Mouse (Mus musculus): ENCODE results near the gene Cabp1.
"Not testable (repeated sequence)": the region's sequence is repeated elsewhere in the genome, so short reads cannot be mapped to it uniquely, and the experiment has no call there.

Gene Cabp1

DNA sequence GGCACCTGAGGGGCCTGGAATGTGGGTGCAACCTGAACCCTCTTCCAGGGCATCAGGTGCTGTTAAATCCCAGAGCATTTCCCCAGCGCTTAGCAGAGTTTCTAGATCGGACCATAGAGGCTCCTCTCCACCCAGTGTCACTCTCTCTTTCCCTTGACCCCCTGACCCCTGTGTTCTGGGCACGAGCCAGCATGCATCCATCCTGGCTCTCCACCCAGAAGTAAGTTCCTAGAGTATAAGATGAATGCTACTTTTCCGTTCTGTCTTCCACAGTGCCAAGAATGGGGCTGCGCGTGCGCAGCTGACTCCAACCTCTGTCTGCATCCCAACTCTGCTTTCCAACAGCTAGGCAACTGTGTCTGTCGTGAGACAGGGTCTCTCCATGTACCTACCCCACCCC is 24.0 kb downstream of the Cabp1 start:
- peak; percentile 76 for DNase-seq

DNA sequence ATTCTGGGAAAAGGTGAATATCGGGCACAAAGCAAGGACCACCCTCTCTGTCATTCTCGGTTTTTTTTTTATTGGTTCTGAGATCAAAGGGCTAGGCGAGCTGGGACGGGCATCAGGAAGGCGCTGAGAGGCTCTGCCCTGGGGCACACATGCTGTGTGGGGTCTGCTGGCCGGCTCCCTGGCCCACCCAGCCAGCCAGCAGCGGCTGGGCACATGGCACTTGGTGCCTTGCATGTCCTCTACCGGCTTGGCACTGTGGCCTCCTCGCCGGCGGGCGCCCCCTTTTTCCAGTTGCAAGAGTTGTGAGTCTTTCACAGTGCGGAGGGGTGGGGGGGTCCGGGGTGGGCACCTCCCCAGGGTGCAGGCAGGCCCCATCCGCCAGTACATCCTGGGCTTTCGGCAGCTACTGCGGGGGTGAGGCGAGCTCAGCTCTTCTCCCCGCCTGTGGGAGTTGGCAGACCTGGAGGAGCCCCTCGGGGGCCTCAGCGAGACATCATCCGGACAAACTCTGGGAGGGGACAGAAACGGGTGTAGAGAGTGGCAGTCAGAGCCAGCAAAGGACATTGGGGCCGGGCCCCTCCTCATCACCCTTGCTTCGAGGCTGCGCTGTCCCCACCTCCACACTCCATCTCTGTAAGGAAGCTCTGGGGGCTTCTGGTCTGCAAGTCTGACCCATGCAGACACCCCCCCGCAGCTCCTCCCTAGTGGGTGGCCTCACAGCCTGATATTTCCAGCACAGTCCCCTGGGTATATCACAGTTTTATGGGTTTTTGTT is 25.4 kb downstream of the Cabp1 start:
- DNase-seq: no peak

DNA sequence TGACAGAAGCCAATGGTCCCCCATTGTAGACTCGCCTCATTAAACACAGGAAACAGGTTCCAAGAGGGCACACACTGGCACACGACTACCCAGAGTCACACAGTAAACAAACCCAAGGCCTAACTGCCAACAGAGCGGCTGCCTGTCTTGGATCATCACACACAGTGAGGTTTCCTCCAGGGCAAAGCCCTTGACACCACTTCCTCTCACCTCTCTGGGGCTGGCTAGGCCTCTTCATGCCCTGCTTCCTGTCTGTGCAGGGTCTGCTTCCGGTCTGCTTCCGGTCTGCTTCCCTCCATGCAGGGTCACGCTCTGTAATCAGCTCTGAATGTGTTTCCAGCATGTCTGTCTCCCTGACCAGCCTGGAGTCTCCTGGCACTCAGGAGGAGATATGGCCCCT is 26.8 kb downstream of the Cabp1 start:
- peak; percentile 60 for DNase-seq

DNA sequence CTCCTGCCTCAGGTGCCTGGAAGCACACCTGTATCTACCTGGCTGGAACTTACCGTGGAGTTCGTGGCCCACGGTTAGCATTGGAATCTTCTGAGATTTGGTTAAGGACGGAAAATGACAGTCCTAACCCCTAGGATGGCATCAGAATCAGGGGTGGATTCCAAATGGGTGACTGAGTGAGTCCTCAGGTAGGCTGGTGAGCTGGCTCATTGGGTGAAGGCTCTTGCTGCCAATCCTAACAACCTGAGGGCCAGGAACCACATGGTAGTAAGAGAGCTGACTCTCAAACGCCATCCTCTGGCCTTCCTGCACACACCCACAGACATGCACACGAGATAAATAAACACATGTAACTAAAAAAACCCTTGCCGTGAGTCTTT is 27.4 kb downstream of the Cabp1 start:
- no peak for DNase-seq

DNA sequence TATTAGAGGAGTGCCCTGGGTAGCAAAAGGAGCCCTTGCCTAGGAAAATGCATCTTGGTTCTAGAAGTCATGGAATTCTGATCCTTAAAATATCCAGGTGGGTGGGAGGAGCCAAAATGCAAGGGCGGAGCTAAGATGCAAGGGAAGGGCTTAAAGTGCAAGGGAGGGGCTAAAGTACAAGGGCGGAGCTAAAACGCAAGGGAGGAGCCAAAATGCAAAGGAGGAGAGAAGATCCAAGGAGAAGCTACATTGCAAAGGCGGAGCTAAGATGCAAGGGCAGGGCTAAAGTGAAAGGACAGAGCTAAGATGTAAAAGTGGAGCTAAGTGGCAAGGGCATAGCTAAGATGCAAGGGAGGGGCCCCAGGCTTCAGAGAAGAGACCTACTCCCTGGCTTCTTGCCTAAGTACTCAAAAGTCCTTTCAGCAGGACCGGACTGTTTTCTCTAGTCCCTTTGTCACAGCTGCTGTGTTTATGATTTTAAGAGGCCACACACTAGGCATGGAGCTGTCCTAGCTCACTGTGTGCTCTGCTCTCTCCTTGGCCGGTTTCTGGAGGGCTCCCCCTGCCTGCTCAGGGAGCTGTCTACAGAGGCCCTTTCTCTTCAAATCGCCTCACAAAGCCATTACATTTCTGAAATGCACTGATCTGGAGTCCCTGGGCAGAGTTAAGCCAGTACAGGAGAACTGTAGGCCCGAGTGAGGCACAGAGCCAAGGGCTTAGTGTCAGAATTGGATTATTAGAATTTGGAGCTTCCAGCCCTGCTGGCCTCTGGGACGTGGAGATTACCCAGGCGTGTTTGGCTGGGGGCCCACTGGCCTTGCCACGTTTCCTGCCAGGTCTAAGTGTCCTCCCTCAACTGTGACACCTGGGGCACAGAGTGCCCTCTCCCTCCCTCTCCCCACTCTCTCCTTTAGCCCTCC is 28.0 kb downstream of the Cabp1 start:
- DNase-seq: peak; percentile 50

DNA sequence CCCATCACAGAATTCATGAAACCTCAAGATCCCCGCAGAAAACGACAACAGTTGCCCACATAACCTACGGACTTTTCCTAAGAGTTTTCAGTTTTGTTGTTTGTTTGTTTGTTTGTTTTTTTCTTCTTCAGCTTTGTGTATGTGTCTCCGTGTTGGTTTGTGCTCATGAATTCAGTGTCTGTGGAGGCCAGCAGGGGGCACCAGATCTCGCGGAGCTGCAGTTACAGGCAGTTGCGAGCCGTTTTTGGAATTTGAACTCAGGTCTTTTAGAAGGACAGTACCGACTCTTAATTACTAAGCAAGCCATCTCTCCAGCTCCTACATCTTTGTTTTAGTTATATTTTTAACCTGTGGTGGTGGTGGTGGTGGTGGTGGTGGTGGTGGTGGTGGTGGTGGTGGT is 28.8 kb downstream of the Cabp1 start:
- no peak for DNase-seq

DNA sequence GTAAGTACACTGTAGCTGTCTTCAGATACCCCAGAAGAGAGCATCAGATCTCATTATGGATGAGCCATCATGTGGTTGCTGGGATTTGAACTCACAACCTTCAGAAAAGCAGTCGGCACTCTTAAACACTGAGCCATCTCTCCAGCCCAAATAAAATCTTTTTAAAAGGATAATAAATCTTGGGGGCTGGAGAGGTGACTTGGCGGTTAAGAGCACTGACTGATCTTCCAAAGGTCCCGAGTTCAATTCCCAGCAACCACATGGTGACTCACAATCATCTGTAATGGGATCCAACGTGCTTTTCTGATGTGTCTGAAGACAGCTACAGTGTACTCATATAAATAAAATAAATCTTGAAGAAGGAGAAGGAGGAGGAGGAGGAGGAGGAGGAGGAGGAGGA is 29.7 kb downstream of the Cabp1 start:
- not testable (repeated sequence) for DNase-seq

DNA sequence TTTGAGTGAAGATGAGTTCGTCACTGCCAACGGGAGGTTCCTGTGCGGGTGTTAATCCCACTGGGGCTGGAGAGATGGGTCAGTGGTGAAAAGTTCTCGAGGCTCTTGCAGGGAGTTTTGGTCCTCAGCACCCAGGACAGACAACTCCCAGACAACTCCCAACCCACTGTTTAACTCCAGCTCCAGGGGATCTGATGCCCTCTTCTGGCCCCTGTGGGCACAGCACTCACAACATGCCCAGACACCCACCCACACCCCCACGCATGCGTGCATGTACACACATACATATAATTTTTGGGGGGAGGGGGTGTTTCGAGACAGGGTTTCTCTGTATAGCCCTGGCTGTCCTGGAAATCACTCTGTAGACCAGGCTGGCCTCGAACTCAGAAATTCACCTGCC is 30.6 kb downstream of the Cabp1 start:
- peak; percentile 84 for DNase-seq

DNA sequence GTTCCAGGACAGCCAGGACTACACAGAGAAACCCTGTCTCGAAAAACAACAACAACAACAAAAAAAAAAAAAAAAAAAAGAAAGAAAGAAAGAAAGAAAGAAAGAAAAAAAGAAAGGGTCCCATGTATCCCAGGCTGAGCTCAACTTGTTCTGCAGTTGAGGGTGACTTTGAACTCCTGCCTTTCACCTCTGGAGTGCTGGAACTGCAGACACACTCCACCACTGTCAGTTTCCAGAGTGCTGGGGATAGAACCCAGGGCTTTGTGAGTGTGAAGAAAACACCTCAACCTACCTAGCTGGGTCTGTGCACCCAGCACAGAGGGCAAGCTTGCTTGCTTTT is 32.3 kb downstream of the Cabp1 start:
- not testable (repeated sequence) for DNase-seq

DNA sequence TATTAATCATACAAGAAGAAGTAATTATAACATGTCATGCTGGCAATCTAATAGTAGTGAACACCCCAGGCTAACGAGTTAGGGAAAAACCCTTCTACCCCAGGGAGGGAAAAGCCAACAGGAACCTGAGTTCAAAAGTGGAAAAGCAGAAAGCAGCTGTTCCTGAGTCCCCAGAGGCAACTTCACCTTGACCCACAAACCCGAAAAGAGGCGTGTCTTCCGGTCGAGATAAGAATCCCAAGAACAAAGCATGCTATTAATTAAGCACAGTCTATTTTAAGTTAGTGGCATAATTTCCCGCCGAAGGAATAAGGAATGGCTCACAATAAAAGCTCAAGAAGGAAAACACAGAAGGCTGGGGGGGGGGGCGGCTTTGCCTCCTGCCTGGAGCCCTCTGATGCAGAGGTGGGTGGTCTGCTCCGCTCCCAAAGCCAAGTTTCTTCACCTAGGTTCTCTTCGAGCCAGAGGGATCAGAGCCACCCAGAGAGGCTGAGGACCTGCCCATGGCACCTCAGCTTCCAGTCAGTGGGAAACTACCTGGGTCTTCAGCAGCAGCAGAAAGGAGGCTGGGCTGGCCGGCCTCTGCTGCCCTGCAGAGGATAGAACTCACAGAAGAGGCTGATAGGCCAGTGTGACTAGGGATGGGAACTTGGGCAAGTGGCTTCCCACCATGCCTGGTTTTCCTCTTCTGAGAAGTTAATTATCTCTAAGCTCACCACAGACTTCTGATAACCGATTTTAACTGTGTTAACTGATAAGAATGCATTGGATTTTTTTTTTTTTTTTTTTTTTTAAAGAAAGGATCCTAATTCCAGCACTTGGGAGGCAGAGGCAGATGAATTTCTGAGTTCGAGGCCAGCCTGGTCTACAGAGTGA is 32.9 kb downstream of the Cabp1 start:
- no peak for DNase-seq

DNA sequence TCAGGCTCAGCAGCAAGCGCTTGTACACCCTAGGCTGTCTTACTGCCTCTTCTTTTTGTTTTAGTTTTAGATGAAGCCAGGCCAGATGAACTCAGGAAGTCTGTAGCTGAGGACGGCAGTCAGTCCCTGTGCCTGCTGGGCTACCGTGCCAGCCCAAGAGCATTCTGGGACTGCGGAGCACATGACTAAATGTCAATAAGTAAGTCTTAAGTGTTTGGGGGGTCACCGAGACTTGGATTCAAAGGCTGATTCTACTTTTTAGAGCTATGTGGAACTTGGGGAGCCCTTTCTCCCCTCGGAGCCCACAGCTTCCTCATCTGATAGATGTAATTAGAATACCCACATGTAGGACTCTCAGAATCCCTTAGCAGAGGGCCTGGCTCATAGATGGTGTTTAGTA is 33.5 kb downstream of the Cabp1 start:
- no peak for DNase-seq

DNA sequence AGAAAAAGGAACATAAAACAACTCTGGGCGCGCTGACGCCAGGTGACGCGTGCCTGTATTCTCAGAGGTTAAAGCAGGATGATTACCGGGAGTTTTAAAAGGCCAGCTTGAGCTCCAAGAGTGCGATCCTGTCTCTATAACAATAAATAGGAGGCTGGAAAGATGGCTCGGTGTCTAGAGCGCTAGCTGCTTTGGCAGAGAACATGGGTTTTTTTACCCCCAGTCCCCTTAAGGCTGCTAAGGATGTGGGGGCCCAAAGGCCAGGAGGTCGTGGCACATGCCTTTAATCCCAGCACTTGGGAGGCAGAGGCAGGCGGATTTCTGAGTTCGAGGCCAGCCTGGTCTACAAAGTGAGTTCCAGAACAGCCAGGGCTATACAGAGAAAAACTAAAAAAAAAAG is 35.0 kb downstream of the Cabp1 start:
- DNase-seq: no peak

DNA sequence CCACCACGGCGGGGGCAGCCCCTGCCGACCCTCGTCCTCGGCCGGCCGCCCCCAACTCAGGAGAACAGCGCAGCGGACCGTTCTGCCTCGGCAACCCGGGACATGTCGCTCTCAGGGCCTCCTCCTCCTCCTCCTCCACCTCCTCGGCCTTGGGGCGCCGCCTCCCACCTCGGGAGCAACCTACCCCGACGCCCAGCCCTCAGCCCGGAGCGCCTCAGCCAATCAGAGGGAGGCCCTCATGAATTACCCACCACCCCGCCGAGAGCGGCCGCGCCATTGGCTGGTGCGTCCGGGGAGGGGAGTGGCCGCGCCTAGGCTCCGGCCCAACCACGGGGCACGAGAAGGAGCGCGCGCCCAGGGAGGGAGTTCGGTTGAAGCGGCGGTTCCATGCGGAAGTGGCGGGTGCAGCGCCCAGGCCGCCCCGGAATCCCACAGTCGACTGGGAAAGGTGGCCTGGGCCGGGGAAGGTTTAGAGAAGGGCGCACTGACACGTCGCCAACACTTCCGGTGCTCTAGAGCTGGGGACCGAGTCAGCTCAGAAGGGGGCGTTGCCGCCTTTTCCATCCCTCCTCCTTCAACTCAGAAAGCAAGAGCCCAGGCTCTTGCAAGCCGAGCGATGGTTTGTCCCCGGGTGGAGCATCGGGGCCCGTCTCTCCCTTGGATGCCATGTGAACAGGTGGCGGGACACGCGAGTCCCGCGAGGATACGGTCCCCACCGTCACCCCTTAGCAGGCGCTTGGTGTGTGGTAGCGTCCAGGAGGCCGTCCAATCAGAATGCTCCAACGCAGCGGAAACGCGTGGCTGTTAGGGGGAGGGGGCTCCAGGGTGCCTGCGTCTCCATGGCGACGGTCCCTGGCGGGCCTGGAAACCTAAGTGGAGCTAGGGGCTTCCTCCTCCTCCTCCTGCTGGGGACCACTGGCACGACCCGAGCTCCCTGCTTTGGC is 35.9 kb downstream of the Cabp1 start, which contains the start of gene Mlec:
TSS of gene Mlec (minus strand) at position 140 of the 944 bp plus-strand sequence.
- peak; percentile 99 for DNase-seq

DNA sequence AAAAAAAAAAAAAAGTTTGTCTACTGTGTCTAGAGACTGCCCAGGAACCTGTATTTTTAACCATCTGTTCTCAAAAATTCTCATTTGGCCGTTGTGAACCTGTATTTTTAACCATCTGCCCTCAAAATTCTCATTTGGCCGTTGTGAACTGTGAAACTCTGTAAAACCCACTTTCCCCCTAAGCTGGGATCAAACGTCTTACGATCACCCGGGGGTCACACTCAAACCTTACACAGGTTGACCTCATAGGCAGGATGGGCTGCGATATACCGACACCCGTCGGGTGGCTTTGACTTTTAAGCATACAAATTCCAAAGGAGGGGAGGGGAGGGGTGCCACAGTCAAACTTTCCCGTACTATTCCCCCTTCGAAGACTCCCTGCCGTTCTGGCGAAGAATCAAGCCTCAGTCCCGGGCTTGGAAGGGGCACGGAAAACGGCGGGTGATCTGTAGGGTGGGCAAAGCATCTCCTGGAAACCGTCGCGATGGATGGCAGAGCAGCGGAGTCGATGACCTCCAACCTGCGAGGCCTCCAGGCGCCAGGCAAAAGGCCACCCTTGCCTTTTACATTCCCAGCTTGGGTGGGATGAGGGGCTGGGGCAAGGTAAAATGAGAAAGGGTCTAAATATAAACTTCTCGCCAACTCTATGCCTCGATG is 37.1 kb downstream of the Cabp1 start:
- peak; percentile 45 for DNase-seq

DNA sequence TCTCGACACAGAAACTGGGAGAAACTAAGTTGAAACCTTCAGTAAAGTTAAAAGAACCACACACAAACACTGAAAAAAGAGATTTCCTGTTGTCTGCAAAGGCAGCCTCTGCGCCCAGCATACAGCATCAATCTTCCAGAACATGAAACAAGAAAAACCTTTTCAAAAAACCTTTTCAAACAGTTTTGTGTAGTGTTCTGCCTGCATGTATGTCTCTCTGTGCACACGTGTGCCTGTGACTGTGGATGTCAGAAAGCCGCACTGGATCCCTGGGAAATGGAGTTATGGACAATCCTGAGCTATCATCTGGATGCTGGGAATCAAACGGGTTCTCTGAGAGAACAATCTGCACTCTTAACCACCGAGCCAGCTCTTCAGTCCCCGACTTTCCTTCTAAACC is 37.8 kb downstream of the Cabp1 start:
- DNase-seq: no peak

DNA sequence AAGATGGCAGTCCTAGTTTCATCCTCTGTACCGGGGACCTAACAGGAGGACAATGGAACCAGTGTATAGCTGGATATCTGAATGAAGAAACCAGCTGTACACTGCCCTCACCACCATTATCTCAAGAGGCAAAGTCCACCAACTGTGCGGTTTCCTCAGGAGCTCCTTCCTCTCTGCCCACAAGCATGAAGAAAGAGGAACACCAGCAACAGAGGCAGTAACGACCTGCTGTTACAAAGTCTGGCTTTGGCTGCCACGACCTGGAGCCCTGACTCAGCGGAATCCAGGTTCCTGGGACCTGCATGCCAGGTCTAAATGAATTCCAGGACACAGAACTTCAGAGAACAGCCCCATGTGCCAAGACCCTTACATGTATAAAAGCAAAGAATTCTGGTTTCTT is 38.4 kb downstream of the Cabp1 start:
- no peak for DNase-seq

DNA sequence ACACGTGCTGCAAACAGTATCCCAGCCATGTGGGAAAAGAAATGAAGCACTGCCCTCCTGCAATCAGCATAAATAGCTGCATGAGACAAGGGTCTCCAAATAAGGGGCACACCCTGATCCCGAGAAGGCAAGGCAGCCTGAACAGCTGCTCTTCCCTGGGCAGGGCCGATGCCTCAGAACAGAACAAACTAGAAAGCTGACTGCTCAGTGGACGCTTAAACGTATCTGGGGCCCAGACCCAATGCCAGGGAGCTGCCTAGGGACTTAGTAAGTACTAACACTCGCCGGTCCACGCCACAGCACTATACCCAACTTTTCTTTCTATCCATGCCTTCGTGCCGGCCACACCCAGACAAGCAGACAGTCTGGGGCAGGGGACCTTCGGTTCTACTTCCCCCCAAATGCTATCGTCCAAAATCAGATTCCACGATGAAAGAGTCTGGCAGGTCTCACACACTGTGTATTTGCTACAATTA is 39.0 kb downstream of the Cabp1 start:
- DNase-seq: no peak

DNA sequence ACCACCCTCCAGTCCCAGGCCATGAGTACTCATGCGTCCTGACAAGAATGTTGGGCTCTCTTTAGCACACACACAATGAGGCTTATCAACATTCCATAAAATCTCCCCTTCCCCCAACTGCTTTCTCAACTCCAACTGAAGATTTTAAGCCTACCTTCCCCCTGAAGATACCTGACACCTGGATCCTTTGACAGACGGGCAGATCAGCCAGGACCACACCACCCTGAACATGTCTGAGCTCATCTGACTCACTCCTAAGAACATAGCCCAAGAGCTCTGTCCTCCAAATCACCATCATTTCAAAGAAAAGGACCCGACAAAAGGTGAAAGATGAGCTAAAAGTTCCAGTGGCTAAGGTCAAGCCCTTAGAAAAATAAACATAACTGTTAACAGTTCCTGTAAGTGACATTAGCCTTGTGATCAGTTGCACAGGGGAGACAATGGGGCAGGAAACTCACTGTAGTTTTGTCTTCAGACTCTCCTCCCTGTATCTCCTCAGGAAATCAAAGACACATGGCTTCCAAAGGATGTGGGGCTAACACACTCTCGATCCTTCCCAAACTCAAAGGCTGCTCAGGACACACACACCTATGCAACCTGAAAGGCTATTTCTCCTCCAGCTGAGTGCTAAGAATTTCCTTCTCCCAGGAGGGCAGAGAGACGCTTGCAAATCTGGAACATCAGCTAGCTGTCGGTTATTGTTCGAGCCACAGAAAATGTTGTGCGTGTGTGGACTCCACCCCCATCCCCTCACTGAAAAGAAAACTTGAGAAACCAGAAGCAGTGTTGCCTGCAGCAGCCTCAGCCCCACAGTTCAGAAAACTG is 41.8 kb downstream of the Cabp1 start:
- peak; percentile 41 for DNase-seq

DNA sequence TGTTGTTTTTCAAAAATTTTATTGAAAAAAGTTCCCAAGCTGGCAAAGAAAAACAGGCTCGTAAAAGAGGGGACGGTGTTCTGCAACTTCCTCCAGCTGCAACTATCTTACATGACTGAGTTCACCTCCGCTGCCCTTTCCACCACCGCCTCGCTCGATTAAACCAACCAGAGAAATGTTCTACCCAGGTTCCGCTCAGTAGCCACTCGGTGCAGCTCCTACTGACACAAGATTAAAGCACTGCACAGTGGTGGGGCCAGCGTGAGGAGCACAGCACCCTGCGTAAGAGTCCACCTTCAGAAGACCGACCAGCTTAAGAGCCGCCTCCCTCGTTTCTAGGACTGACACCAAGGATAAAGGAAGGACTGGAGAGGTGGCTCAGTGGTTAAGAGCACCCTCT is 42.7 kb downstream of the Cabp1 start:
- no peak for DNase-seq

DNA sequence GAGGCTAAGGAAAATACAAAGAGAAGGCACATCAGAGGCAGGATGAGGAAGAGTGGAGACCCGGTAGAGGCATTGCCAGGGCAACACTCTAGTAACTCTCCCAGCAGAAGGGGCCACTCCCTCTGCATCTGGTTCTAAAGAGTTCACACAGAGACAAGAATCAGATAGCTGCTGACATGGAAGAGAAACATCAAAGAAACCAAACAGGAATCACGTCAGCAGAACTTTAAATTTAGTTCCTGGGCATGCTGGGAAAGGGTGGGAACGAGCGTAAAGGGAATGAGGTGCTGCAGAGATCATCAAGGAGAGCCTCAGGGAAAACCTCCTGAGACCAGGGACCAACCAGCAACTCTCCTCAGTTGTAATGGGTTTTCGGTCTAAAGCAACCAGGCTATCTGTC is 43.2 kb downstream of the Cabp1 start:
- no peak for DNase-seq
